Comparison of ENCODE assay signal across 4 mouse cellular contexts in genomic region chr1:53664268-53664667, GRCm38 (mm10). TPM values are rescaled to one million over a fixed set of nuclear protein-coding genes. Genes with fewer than 3 reads are reported as not detected.
"Had no signal": no experiment of that assay in that cellular context is flagged by ENCODE, and none has a peak within 500 bp of the region (broad histone marks: within the 10 kb centered on the region; RNA-seq: fewer than 3 reads in every experiment).

No protein-coding gene starts in this region.

RNA-seq across cellular contexts. Expression of gene Dnah7a, which starts 42.3 kb away (rescaled TPM):
- total RNA-seq: megakaryocyte-erythroid progenitor cell, adult 5-6 weeks had no signal
- polyA plus RNA-seq: liver, embryonic 14.5 days; liver, postnatal 0 days; macrophage had no signal
